Mouse (Mus musculus): ENCODE measurements around the gene Myocd.

The Myocd gene

GRCm38 (mm10) chr11:65137145-65137652 is 132.6 kb downstream of the Myocd start:
- no peak for DNase-seq

- no peak for DNase-seq
Observed at GRCm38 (mm10) chr11:65135251-65135739, 134.5 kb downstream of the Myocd start.

DNA sequence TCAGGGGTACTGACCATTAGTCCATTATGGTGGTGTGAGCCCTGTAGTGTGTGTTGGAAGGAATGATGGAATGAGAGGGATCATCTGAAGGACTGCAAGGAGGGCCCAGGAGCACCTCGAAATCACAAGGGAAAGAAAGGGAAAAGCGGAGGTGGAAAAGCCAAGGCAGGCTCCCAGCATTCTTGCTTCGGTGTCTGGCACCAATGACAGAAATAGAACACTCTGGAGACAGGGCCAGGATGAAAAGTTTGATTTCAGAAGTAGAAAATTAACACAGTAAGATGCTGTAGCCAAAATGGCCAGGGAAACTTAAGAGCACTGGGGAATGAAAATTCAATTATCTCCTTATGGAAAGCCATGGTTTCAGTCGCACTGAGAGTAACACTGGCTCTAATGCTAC is 136.1 kb downstream of the Myocd start:
- no peak for DNase-seq

GRCm38 (mm10) chr11:65129110-65129509 is 140.7 kb downstream of the Myocd start:
- no peak for DNase-seq

GRCm38 (mm10) chr11:65128666-65129065 is 141.1 kb downstream of the Myocd start:
- no peak for DNase-seq

GRCm38 (mm10) chr11:65126566-65126965 is 143.2 kb downstream of the Myocd start:
- DNase-seq = peak; percentile 36
